Mouse (Mus musculus) layer of hippocampus, postnatal 36 days (tissue): ENCODE data around the gene Vmn1r8. TPM values are rescaled to one million over a fixed set of nuclear protein-coding genes. Genes with fewer than 3 reads are reported as not detected.
"Not testable (repeated sequence)": the region's sequence is repeated elsewhere in the genome, so short reads cannot be mapped to it uniquely, and the experiment has no call there.

Experiments used
- DNase-seq, 2 experiments: peaks; one replicate each; pipeline ENCODE4 v3.0.0; 2022
- total RNA-seq, 2 experiments: library from RNA; stranded (reverse); gene quantifications; 2 replicates each; pipeline ENCODE4 v1.2.3; 2021

Vmn1r8 gene
- total RNA-seq = not detected

GRCm38 (mm10) chr6:57031984-57032383 lies at the start of gene Vmn1r8:
Gene Vmn1r8, plus strand, starts transcription at chr6:57032284.
- DNase-seq = no peak

GRCm38 (mm10) chr6:56996943-56997342 lies 35.1 kb upstream of the Vmn1r8 start, which contains the start of gene Vmn1r6:
Gene Vmn1r6, plus strand, starts transcription at chr6:56997243.
- DNase-seq = no peak

GRCm38 (mm10) chr6:57025224-57025623 lies 6.9 kb upstream of the Vmn1r8 start, which contains the start of gene Vmn1r7:
Gene Vmn1r7, minus strand, starts transcription at chr6:57025324.
- DNase-seq = not testable (repeated sequence)

- no peak for DNase-seq
Measured at GRCm38 (mm10) chr6:57034674-57035073, 2.6 kb downstream of the Vmn1r8 start.

GRCm38 (mm10) chr6:57063730-57064129 lies 31.6 kb downstream of the Vmn1r8 start:
- no peak for DNase-seq

- DNase-seq = no peak
Measured at GRCm38 (mm10) chr6:57066487-57066886, 34.4 kb downstream of the Vmn1r8 start, which contains the start of gene Vmn1r9. Gene Vmn1r9, plus strand, starts transcription at chr6:57066787.

Other genes starting within 250 kb of the Vmn1r8 start
- gene Kbtbd2, start 234.5 kb upstream of the Vmn1r8 start, total RNA-seq = 10 to 100 TPM; 57.4 to 59.7 TPM
- gene Fkbp9, start 200.2 kb upstream of the Vmn1r8 start, total RNA-seq = 10 to 100 TPM; 24.6 to 27.3 TPM
- gene Nt5c3, start 108.4 kb upstream of the Vmn1r8 start, total RNA-seq = 10 to 100 TPM; 37.6 to 42.9 TPM
- gene Vmn1r4, start 108.3 kb upstream of the Vmn1r8 start, total RNA-seq = under 1 TPM; 0.25 to 0.27 TPM
- not detected for gene Vmn1r5, start 62.0 kb upstream of the Vmn1r8 start, total RNA-seq
- not detected for gene Vmn1r6, start 35.0 kb upstream of the Vmn1r8 start, total RNA-seq
- gene Vmn1r7, start 7.0 kb upstream of the Vmn1r8 start, total RNA-seq = not detected
- not detected for gene Vmn1r9, start 34.5 kb downstream of the Vmn1r8 start, total RNA-seq
- gene Vmn1r10, start 77.2 kb downstream of the Vmn1r8 start, total RNA-seq = not detected
- gene Vmn1r11, start 101.2 kb downstream of the Vmn1r8 start, total RNA-seq = not detected
- not detected for gene Vmn1r12, start 124.6 kb downstream of the Vmn1r8 start, total RNA-seq
- not detected for gene Vmn1r13, start 171.0 kb downstream of the Vmn1r8 start, total RNA-seq
- gene Vmn1r14, start 199.4 kb downstream of the Vmn1r8 start, total RNA-seq = not detected
- gene Vmn1r15, start 225.7 kb downstream of the Vmn1r8 start, total RNA-seq = not detected